Mouse (Mus musculus) liver, embryonic 16.5 days (tissue): ENCODE results near the gene Myo1f. TPM values are rescaled to one million over a fixed set of nuclear protein-coding genes. Genes with fewer than 3 reads are reported as not detected.

Experiments
- ATAC-seq: fragments of 200-750 bp; cut with Nextera tagmentation; 2 replicates; pipeline ENCODE4 v1.8.0; 2017; ENCODE audit warnings: low read depth, mild to moderate bottlenecking, moderate number of reproducible peaks, moderate library complexity
- H3K27ac ChIP-seq: fragments of 300-500 bp; sonication (generic); 2 replicates; pipeline ENCODE4 v1.5.1; 2014; ENCODE audit warnings: mild to moderate bottlenecking, low read length
- H3K27me3 ChIP-seq: fragments of 300-500 bp; sonication (generic); 2 replicates; pipeline ENCODE4 v1.6.1; 2014; ENCODE audit warnings: low read depth, low read length, mixed read lengths; ENCODE audit not compliant: control insufficient read depth, insufficient read depth
- H3K36me3 ChIP-seq: fragments of 300-500 bp; sonication (generic); 2 replicates; pipeline ENCODE4 v1.6.1; 2014; ENCODE audit warnings: mild to moderate bottlenecking; ENCODE audit not compliant: control insufficient read depth, insufficient read depth
- H3K4me1 ChIP-seq: fragments of 300-500 bp; sonication (generic); 2 replicates; pipeline ENCODE4 v1.6.1; 2014; ENCODE audit warnings: low read depth, low read length, mixed read lengths; ENCODE audit not compliant: control insufficient read depth
- H3K4me2 ChIP-seq: fragments of 300-500 bp; sonication (generic); 2 replicates; pipeline ENCODE4 v1.6.1; 2014; ENCODE audit warnings: low read depth, low read length, mixed read lengths
- H3K4me3 ChIP-seq: fragments of 300-500 bp; sonication (generic); 2 replicates; pipeline ENCODE4 v1.5.1; 2014; ENCODE audit warnings: low read depth, mild to moderate bottlenecking, low read length
- H3K9ac ChIP-seq: fragments of 300-500 bp; sonication (generic); 2 replicates; pipeline ENCODE4 v1.6.1; 2014; ENCODE audit warnings: low read depth, low read length
- H3K9me3 ChIP-seq: fragments of 300-500 bp; sonication (generic); replicated peaks from 2 replicates; pipeline ENCODE4 v1.6.1; 2016; ENCODE audit warnings: low read length; ENCODE audit not compliant: control insufficient read depth
- WGBS: fragments of 180-500 bp; shearing (Covaris S2); extraction: QIAGEN DNeasy Blood & Tissue Kit; methylation state at CpG from one replicate; pipeline ENCODE4 v1.1.7; 2014; ENCODE audit not compliant: insufficient replicate concordance; 5-methylcytosine and 5-hydroxymethylcytosine counted together
- polyA plus RNA-seq: library from polyadenylated mRNA; unstranded; fragments of >200 nt; fragmentation: Nextera tagmentation; extraction: Ambion mirVana; gene quantifications from 2 replicates; pipeline ENCODE4 v1.2.1, GENCODE M21; 2015

Gene Myo1f
- polyA plus RNA-seq, 1 experiment from 2014 or later, result 12.7 TPM

- H3K36me3 ChIP-seq, result no peaks in the 10 kb centered on the region
- ATAC-seq, result no peak
- 87% methylated on average over 13 of the region's 13 CpGs for WGBS
- peak overlapping the region; percentile 90 for H3K4me3 ChIP-seq
- no peaks in the 10 kb centered on the region for H3K9me3 ChIP-seq
- H3K27ac ChIP-seq, result peak overlapping the region; percentile 98
- H3K4me1 ChIP-seq, result peaks cover 20% of the 10 kb centered on the region
- H3K4me2 ChIP-seq, result peak overlapping the region; percentile 97
- H3K9ac ChIP-seq, result peak overlapping the region; percentile 86; the same call in 1 of the 2 replicates
- H3K27me3 ChIP-seq, result no peaks in the 10 kb centered on the region
Measured at GRCm38 (mm10) chr17:33630171-33630895, 74.8 kb downstream of the Myo1f start.

GRCm38 (mm10) chr17:33631236-33631635, 75.7 kb downstream of the Myo1f start:
- H3K9me3 ChIP-seq, result no peaks in the 10 kb centered on the region
- no peak overlapping the region for H3K4me3 ChIP-seq
- no peaks in the 10 kb centered on the region for H3K36me3 ChIP-seq
- 89% methylated on average over 9 of the region's 9 CpGs for WGBS
- H3K9ac ChIP-seq, result no peak overlapping the region
- no peaks in the 10 kb centered on the region for H3K27me3 ChIP-seq
- no peak for ATAC-seq
- H3K4me2 ChIP-seq, result no peak overlapping the region
- H3K27ac ChIP-seq, result no peak overlapping the region
- H3K4me1 ChIP-seq, result peaks cover 20% of the 10 kb centered on the region

GRCm38 (mm10) chr17:33631796-33632195, 76.3 kb downstream of the Myo1f start:
- no peak overlapping the region for H3K4me2 ChIP-seq
- H3K36me3 ChIP-seq, result no peaks in the 10 kb centered on the region
- H3K4me1 ChIP-seq, result peaks cover 20% of the 10 kb centered on the region
- H3K9ac ChIP-seq, result no peak overlapping the region
- no peaks in the 10 kb centered on the region for H3K27me3 ChIP-seq
- no peaks in the 10 kb centered on the region for H3K9me3 ChIP-seq
- H3K4me3 ChIP-seq, result no peak overlapping the region
- ATAC-seq, result no peak
- H3K27ac ChIP-seq, result no peak overlapping the region
- WGBS, result 78% methylated on average over 5 of the region's 5 CpGs

- Histone ChIP-seq H3K4me3 (no peak overlapping the region), H3K36me3 (no peaks in the 10 kb centered on the region), H3K27me3 (no peaks in the 10 kb centered on the region), H3K4me1 (peaks cover 6% of the 10 kb centered on the region), H3K27ac (no peak overlapping the region), H3K9ac (no peak overlapping the region), H3K4me2 (no peak overlapping the region), H3K9me3 (no peaks in the 10 kb centered on the region)
- no peak for ATAC-seq
- 83% methylated on average over 2 of the region's 2 CpGs for WGBS
Measured at GRCm38 (mm10) chr17:33637038-33637437, 81.5 kb downstream of the Myo1f start.

GRCm38 (mm10) chr17:33637516-33638276, 82.2 kb downstream of the Myo1f start, which contains the start of gene Pram1:
Pram1 (plus strand) TSS chr17:33638056.
- Histone ChIP-seq H3K27me3 (no peaks in the 10 kb centered on the region), H3K4me2 (no peak within 1 kb of the TSS), H3K4me1 (peaks cover 6% of the 10 kb centered on the region), H3K9ac (peak within 1 kb of the TSS; percentile 11; the same call in 1 of the 2 replicates), H3K27ac (peak within 1 kb of the TSS; percentile 54), H3K36me3 (no peaks in the 10 kb centered on the region), H3K4me3 (peak within 1 kb of the TSS; percentile 32), H3K9me3 (no peaks in the 10 kb centered on the region)
- ATAC-seq, result no peak; the same call in 1 of the 2 replicates
- 42% methylated on average over 4 of the region's 4 CpGs for WGBS

GRCm38 (mm10) chr17:33639743-33640142, 84.2 kb downstream of the Myo1f start:
- peak; percentile 60 for ATAC-seq
- H3K4me1 ChIP-seq, result peaks cover 6% of the 10 kb centered on the region
- peaks cover 13% of the 10 kb centered on the region for H3K36me3 ChIP-seq
- H3K9ac ChIP-seq, result no peak overlapping the region
- H3K9me3 ChIP-seq, result no peaks in the 10 kb centered on the region
- H3K4me2 ChIP-seq, result no peak overlapping the region
- 8% methylated on average over 6 of the region's 6 CpGs for WGBS
- H3K4me3 ChIP-seq, result no peak overlapping the region
- 0 out of 2 replicates have a peak overlapping the region, but pooled peaks have one; percentile 33 for H3K27ac ChIP-seq
- H3K27me3 ChIP-seq, result no peaks in the 10 kb centered on the region

- WGBS, result 87% methylated on average over 4 of the region's 4 CpGs
- Histone ChIP-seq H3K27ac (no peak overlapping the region), H3K9ac (no peak overlapping the region), H3K9me3 (no peaks in the 10 kb centered on the region), H3K27me3 (no peaks in the 10 kb centered on the region), H3K4me2 (no peak overlapping the region), H3K4me3 (no peak overlapping the region), H3K36me3 (peaks cover 54% of the 10 kb centered on the region), H3K4me1 (peaks cover 6% of the 10 kb centered on the region)
- ATAC-seq, result no peak
Measured at GRCm38 (mm10) chr17:33644068-33644467, 88.6 kb downstream of the Myo1f start.

- ATAC-seq, result no peak
- Histone ChIP-seq H3K9ac (no peak overlapping the region), H3K27me3 (no peaks in the 10 kb centered on the region), H3K36me3 (peaks cover 64% of the 10 kb centered on the region), H3K4me2 (no peak overlapping the region), H3K4me3 (no peak overlapping the region), H3K27ac (no peak overlapping the region), H3K9me3 (no peaks in the 10 kb centered on the region), H3K4me1 (peaks cover 4% of the 10 kb centered on the region)
- 88% methylated on average over 8 of the region's 8 CpGs for WGBS
Measured at GRCm38 (mm10) chr17:33645073-33645472, 89.6 kb downstream of the Myo1f start.
